Mouse (Mus musculus) kidney, embryonic 16.5 days (tissue): Measurements from ENCODE around the gene Mtmr10. TPM values are rescaled to one million over a fixed set of nuclear protein-coding genes. Genes with fewer than 3 reads are reported as not detected.

ENCODE experiments used
- ATAC-seq: fragments of 200-750 bp; cut with Nextera tagmentation; 2 replicates; pipeline ENCODE4 v1.8.0; 2017; ENCODE audit warnings: moderate TSS enrichment; ENCODE audit not compliant: low FRiP score, low TSS enrichment
- H3K27ac ChIP-seq: fragments of 300-500 bp; sonication (generic); 2 replicates; pipeline ENCODE4 v1.5.1; 2014; ENCODE audit warnings: low read length
- H3K27me3 ChIP-seq: fragments of 300-500 bp; sonication (generic); 2 replicates; pipeline ENCODE4 v1.6.1; 2014; ENCODE audit warnings: low read length, control low read depth, mixed read lengths; ENCODE audit not compliant: insufficient read depth
- H3K36me3 ChIP-seq: fragments of 300-500 bp; sonication (generic); 2 replicates; pipeline ENCODE4 v1.6.1; 2014; ENCODE audit warnings: low read length, control low read depth, mixed read lengths; ENCODE audit not compliant: insufficient read depth
- H3K4me1 ChIP-seq: fragments of 300-500 bp; sonication (generic); 2 replicates; pipeline ENCODE4 v1.6.1; 2014; ENCODE audit warnings: low read length, control low read depth, mixed read lengths; ENCODE audit not compliant: insufficient read depth
- H3K4me2 ChIP-seq: fragments of 300-500 bp; sonication (generic); replicated peaks from 2 replicates; pipeline ENCODE4 v1.6.1; 2014; ENCODE audit warnings: low read depth, low read length
- H3K4me3 ChIP-seq: fragments of 300-500 bp; sonication (generic); 2 replicates; pipeline ENCODE4 v1.5.1; 2014; ENCODE audit warnings: mild to moderate bottlenecking, low read length
- H3K9ac ChIP-seq: fragments of 300-500 bp; sonication (generic); replicated peaks from 2 replicates; pipeline ENCODE4 v1.6.1; 2014; ENCODE audit warnings: low read length
- H3K9me3 ChIP-seq: fragments of 300-500 bp; sonication (generic); 2 replicates; pipeline ENCODE4 v1.6.1; 2016; ENCODE audit warnings: low read length, control low read depth
- WGBS: fragments of 180-500 bp; shearing (Covaris S2); extraction: QIAGEN DNeasy Blood & Tissue Kit; methylation state at CpG from one replicate; pipeline ENCODE4 v1.1.7; 2014; 5-methylcytosine and 5-hydroxymethylcytosine counted together
- polyA plus RNA-seq: library from polyadenylated mRNA; unstranded; fragments of >200 nt; fragmentation: Nextera tagmentation; extraction: Ambion mirVana; gene quantifications from 2 replicates; pipeline ENCODE4 v1.2.1, GENCODE M21; 2015

Mtmr10 gene
- polyA plus RNA-seq, 1 experiment from 2014 or later: 10.2 TPM

GRCm38 (mm10) chr7:64286566-64286965, 887 bp upstream of the Mtmr10 start:
- no peaks in the 10 kb centered on the region for H3K27me3 ChIP-seq
- H3K4me1 ChIP-seq: peaks cover 4% of the 10 kb centered on the region; the same call in 1 of the 2 replicates
- no peaks in the 10 kb centered on the region for H3K36me3 ChIP-seq
- no peak overlapping the region; the same call in 1 of the 2 replicates for H3K4me3 ChIP-seq
- ATAC-seq: no peak
- H3K9me3 ChIP-seq: no peaks in the 10 kb centered on the region
- H3K27ac ChIP-seq: no peak overlapping the region
- peak overlapping the region; percentile 79 for H3K4me2 ChIP-seq
- no peak overlapping the region for H3K9ac ChIP-seq

GRCm38 (mm10) chr7:64289416-64289815, 2.0 kb downstream of the Mtmr10 start:
- H3K9me3 ChIP-seq: no peaks in the 10 kb centered on the region
- no peaks in the 10 kb centered on the region for H3K27me3 ChIP-seq
- H3K4me2 ChIP-seq: no peak overlapping the region
- H3K4me1 ChIP-seq: peaks cover 4% of the 10 kb centered on the region; the same call in 1 of the 2 replicates
- no peak overlapping the region for H3K4me3 ChIP-seq
- H3K9ac ChIP-seq: no peak overlapping the region
- ATAC-seq: no peak
- H3K36me3 ChIP-seq: no peaks in the 10 kb centered on the region
- 89% methylated on average over 7 of the region's 7 CpGs for WGBS
- no peak overlapping the region for H3K27ac ChIP-seq

GRCm38 (mm10) chr7:64290431-64290830, 3.0 kb downstream of the Mtmr10 start:
- H3K4me3 ChIP-seq: no peak overlapping the region
- 91% methylated on average over 6 of the region's 6 CpGs for WGBS
- H3K9ac ChIP-seq: no peak overlapping the region
- no peaks in the 10 kb centered on the region for H3K27me3 ChIP-seq
- ATAC-seq: no peak
- H3K27ac ChIP-seq: no peak overlapping the region
- H3K4me2 ChIP-seq: no peak overlapping the region
- no peaks in the 10 kb centered on the region for H3K9me3 ChIP-seq
- H3K36me3 ChIP-seq: no peaks in the 10 kb centered on the region
- H3K4me1 ChIP-seq: peaks cover 4% of the 10 kb centered on the region; the same call in 1 of the 2 replicates

- no peaks in the 10 kb centered on the region for H3K36me3 ChIP-seq
Measured at GRCm38 (mm10) chr7:64291722-64292121, 4.3 kb downstream of the Mtmr10 start.

GRCm38 (mm10) chr7:64296286-64297010, 9.0 kb downstream of the Mtmr10 start:
- WGBS: 57% methylated on average over 5 of the region's 5 CpGs
- no peak overlapping the region for H3K4me3 ChIP-seq
- no peak overlapping the region for H3K27ac ChIP-seq
- no peaks in the 10 kb centered on the region for H3K9me3 ChIP-seq
- H3K27me3 ChIP-seq: no peaks in the 10 kb centered on the region
- H3K9ac ChIP-seq: no peak overlapping the region
- ATAC-seq: no peak
- H3K4me2 ChIP-seq: no peak overlapping the region
- no peaks in the 10 kb centered on the region for H3K4me1 ChIP-seq
- H3K36me3 ChIP-seq: peaks cover 3% of the 10 kb centered on the region; the same call in 1 of the 2 replicates

More at GRCm38 (mm10) chr7:64291722-64292121, 4.3 kb downstream of the Mtmr10 start:
- Histone ChIP-seq H3K27me3 (no peaks in the 10 kb centered on the region), H3K4me3 (no peak overlapping the region), H3K27ac (no peak overlapping the region), H3K4me1 (peaks cover 4% of the 10 kb centered on the region; the same call in 1 of the 2 replicates), H3K9me3 (no peaks in the 10 kb centered on the region), H3K4me2 (no peak overlapping the region), H3K9ac (no peak overlapping the region)
- ATAC-seq: no peak
- WGBS: 91% methylated on average over 10 of the region's 10 CpGs

GRCm38 (mm10) chr7:64310241-64310640, 22.8 kb downstream of the Mtmr10 start:
- Histone ChIP-seq H3K9me3 (no peaks in the 10 kb centered on the region), H3K4me1 (no peaks in the 10 kb centered on the region), H3K36me3 (peaks cover 7% of the 10 kb centered on the region), H3K4me2 (no peak overlapping the region), H3K4me3 (no peak overlapping the region), H3K27me3 (no peaks in the 10 kb centered on the region), H3K9ac (no peak overlapping the region), H3K27ac (no peak overlapping the region)
- ATAC-seq: no peak
- 91% methylated on average over 7 of the region's 7 CpGs for WGBS

GRCm38 (mm10) chr7:64310756-64311155, 23.3 kb downstream of the Mtmr10 start:
- H3K27ac ChIP-seq: no peak overlapping the region
- 61% methylated on average over 2 of the region's 2 CpGs for WGBS
- H3K27me3 ChIP-seq: no peaks in the 10 kb centered on the region

GRCm38 (mm10) chr7:64312811-64313210, 25.4 kb downstream of the Mtmr10 start:
- Histone ChIP-seq H3K9me3 (no peaks in the 10 kb centered on the region), H3K4me2 (no peak overlapping the region), H3K27ac (no peak overlapping the region), H3K27me3 (no peaks in the 10 kb centered on the region), H3K4me1 (no peaks in the 10 kb centered on the region), H3K9ac (no peak overlapping the region), H3K4me3 (no peak overlapping the region), H3K36me3 (peaks cover 21% of the 10 kb centered on the region)
- 78% methylated on average over 7 of the region's 7 CpGs for WGBS
- ATAC-seq: no peak

More at GRCm38 (mm10) chr7:64310756-64311155, 23.3 kb downstream of the Mtmr10 start:
- no peak for ATAC-seq
- Histone ChIP-seq H3K36me3 (peaks cover 9% of the 10 kb centered on the region), H3K9ac (no peak overlapping the region), H3K4me3 (no peak overlapping the region), H3K4me1 (no peaks in the 10 kb centered on the region), H3K9me3 (no peaks in the 10 kb centered on the region), H3K4me2 (no peak overlapping the region)

- Histone ChIP-seq H3K4me3 (no peak overlapping the region), H3K36me3 (peaks cover 34% of the 10 kb centered on the region), H3K9me3 (no peaks in the 10 kb centered on the region), H3K4me1 (no peaks in the 10 kb centered on the region), H3K9ac (no peak overlapping the region), H3K27ac (no peak overlapping the region), H3K4me2 (no peak overlapping the region), H3K27me3 (no peaks in the 10 kb centered on the region)
- no peak for ATAC-seq
- 94% methylated on average over 5 of the region's 5 CpGs for WGBS
Measured at GRCm38 (mm10) chr7:64321125-64321524, 33.7 kb downstream of the Mtmr10 start.

GRCm38 (mm10) chr7:64321658-64322057, 34.2 kb downstream of the Mtmr10 start:
- no peak overlapping the region for H3K4me2 ChIP-seq
- H3K27ac ChIP-seq: no peak overlapping the region
- H3K9ac ChIP-seq: no peak overlapping the region
- ATAC-seq: no peak
- no peaks in the 10 kb centered on the region for H3K4me1 ChIP-seq
- H3K27me3 ChIP-seq: no peaks in the 10 kb centered on the region
- 93% methylated on average over 4 of the region's 4 CpGs for WGBS
- H3K36me3 ChIP-seq: peaks cover 28% of the 10 kb centered on the region
- H3K4me3 ChIP-seq: no peak overlapping the region
- no peaks in the 10 kb centered on the region for H3K9me3 ChIP-seq
